Mouse (Mus musculus): ENCODE results near the gene Gm17124. TPM values are rescaled to one million over a fixed set of nuclear protein-coding genes. Genes with fewer than 3 reads are reported as not detected.
"Not testable (repeated sequence)": the region's sequence is repeated elsewhere in the genome, so short reads cannot be mapped to it uniquely, and the experiment has no call there.

Gm17124 gene
- total RNA-seq (2021), result not detected
- long read RNA-seq, experiment 1, result 0 reads
- long read RNA-seq, experiment 2, result 0 reads

- DNase-seq (ENCODE audit: low spot score in 2 of 2); intact Hi-C loops (cut with DNase I): not testable (repeated sequence)
Measured at GRCm38 (mm10) chr14:42599782-42600181, at the start of gene Gm17124. Gene Gm17124, minus strand, starts transcription at chr14:42599882.

GRCm38 (mm10) chr14:42641817-42642216, 42.1 kb upstream of the Gm17124 start, which contains the start of gene Gm3633:
Gene Gm3633, minus strand, starts transcription at chr14:42641917.
- DNase-seq (ENCODE audit: low spot score in 2 of 2); intact Hi-C loops (cut with DNase I): not testable (repeated sequence)

Small RNA genes within 50 kb of the gene (microRNA-seq; reads per million reads assigned to microRNA genes)
- gene Gm23620, result 0 reads per million in 2 experiments
- gene Gm25228, result 0 reads per million in 2 experiments

Other genes starting within 250 kb of the Gm17124 start
- gene Gm8005, start 160.2 kb downstream of the Gm17124 start, total RNA-seq (2021), result not detected
- not detected for gene Gm8011, start 136.0 kb downstream of the Gm17124 start, total RNA-seq (2021)
- not detected for gene Gm8020, start 97.5 kb downstream of the Gm17124 start, total RNA-seq (2021)
- gene Gm8024, start 75.6 kb downstream of the Gm17124 start, total RNA-seq (2021), result not detected
- not detected for gene Gm3633, start 42.0 kb upstream of the Gm17124 start, total RNA-seq (2021)
- not detected for gene Gm10378, start 56.1 kb upstream of the Gm17124 start, total RNA-seq (2021)
- gene Gm3015, start 168.9 kb upstream of the Gm17124 start, total RNA-seq (2021), result not detected
- gene Gm10377, start 198.1 kb upstream of the Gm17124 start, total RNA-seq (2021), result not detected